Mouse (Mus musculus): ENCODE data around the gene Nup214.

Nup214 gene

DNA sequence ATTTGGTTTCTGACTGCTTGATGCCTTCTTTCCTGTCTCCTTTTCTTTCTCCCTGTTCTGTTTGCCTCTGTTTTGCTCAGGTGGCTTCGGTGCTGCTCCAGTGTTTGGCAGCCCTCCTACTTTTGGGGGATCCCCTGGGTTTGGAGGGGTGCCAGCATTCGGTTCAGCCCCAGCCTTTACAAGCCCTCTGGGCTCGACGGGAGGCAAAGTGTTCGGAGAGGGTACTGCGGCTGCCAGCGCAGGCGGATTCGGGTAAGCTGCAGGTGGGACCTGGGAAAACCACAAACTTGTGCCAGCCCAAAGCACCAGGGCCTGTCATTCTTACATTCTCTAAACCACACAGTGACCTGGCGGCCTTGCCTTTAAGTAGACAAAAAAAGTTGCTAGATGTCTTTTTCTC lies 73.1 kb downstream of the Nup214 start:
- no peak for DNase-seq

DNA sequence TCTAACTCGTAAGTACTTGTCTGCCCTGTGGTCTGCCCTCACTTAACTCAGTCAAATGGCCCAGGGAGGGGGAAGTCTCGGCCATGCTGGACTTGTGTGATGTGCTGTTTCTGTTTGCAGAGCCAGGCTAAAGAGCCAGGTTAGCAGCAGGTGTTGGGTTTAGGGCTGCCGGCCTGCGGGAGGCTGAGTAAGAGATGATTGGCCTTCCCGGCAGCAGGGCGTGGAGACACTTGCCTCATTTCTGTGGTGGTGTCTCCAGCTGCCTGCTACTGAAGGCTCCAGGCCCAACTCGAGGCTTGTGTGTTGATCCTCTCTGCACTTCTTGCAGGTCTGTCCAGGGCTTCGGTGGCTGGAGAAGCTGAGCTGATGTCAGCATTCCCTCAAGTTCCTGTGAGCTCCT lies 77.6 kb downstream of the Nup214 start:
- no peak for DNase-seq

DNA sequence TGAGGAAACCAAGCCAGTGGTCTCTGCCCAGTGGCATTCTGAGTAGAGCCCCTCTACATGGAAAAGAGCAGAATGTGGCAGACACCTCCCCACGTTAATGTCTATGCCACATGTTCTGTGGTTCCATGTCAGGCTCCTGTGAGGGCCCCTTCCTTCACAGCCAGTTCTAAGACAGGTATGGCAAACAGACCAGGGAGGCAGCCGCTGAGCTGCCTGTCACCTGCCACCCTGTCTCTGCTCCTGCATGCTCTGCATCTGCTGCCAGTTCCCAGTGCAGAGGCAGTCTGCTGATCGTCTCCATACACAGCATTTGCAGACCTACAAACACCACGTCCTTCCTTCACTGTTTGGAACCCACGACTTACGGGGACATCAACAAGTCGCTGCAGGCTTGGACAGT lies 78.2 kb downstream of the Nup214 start:
- no peak for DNase-seq

DNA sequence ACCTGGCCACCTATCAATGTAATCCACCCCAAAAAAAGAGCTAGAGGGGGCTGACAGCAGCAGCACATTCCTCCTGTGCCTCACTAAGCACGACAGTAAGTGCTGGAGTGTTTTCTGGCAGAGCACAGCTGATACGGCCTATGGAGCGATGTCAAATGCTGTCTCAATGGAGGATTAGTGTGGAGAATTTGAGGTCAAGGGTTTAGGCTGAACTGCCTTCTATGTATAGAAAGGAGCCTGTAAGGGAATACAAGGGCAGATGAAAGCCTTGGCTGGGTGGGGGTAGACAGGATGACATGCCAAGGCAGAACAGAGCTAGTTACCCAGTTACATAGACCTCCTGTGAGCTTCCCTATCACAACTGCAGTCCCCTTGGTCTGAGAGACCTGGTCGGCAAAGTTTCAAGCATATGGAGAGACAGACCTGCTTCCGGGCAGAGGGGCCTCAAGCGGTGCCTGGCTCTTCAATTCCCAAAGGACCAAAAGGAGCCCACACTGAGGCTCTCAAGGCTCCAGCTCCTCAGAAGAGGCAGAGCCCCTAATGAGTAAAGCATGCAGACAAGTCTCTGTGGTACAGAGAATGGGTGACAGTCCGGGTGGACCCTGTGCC lies 81.2 kb downstream of the Nup214 start:
- no peak for DNase-seq

DNA sequence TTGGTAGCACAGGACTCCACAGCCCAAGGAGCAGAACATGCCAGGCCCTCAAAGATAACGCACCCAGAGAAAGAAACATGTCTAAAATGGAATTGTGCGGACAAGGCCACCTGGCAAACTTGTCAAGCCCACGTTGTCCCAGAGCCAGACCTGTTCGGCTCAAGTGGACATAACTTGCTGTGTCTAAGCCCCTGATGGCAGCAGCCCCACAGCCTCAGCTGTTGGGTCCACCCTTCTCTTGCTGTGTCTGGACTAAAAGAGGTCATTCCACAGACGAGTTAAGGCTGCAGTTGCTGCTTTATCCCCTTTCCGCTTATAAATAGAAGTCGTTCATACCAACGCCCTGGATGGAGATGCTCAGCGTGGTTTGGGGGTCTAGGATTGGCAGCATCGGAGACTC lies 82.3 kb downstream of the Nup214 start:
- no peak for DNase-seq

DNA sequence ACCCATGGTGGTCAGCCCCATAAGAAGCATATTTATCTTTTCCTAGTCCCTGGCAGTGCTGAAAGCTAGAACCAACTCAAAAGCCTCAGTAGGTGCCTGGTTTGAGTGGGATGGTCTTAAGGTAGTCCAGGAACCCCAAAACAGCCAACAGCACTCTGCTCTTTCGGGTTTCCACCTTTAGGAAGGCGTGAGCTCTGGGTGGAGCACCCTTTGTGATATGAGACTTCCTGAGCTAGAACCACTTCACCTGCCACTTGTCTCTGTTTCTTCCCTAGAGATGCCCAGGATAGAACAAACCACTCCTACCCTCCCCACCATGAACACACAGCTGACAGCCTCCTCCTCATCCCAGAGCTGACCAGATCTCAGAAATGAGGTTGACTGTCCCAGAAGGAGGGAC lies 83.1 kb downstream of the Nup214 start:
- no peak for DNase-seq

DNA sequence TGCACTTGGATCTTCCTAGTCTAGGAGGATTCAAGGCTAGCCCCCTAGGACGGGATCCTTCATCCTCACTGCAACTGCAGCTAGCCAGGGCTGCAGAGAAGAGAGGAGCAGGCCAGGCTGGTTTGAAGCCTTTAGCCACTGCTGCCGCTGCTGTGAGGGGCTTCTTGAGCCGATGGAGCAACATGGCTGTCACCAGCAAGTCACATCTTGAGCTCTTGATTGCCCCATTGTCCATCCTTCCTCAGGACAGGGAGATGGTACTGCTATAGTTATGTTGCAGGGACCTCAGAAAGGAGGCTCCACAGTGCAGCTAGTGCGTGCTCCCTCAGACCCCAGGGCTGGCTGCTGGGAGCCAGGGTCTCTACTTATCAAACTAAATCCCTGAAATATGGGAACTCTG lies 83.6 kb downstream of the Nup214 start:
- DNase-seq, result no peak

DNA sequence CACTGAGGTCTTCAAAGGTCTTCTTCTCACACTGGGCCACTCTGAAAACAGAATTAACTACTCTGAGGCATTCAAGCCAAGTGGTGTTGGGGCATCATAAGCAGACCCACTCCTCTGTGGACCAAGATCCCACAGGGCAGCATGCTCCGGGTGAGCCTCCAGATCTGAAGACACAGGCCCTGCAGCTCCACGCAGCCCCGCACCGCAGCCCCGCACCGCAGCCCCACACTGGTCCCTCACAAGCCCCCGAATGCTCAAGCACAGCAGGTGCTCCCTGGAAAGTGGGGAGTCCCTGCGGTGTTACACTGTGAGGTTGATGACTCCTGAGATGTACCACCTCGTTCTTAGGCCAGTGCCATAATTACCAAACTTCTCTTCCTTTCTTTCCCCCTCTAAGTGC lies 84.0 kb downstream of the Nup214 start:
- DNase-seq, result no peak

DNA sequence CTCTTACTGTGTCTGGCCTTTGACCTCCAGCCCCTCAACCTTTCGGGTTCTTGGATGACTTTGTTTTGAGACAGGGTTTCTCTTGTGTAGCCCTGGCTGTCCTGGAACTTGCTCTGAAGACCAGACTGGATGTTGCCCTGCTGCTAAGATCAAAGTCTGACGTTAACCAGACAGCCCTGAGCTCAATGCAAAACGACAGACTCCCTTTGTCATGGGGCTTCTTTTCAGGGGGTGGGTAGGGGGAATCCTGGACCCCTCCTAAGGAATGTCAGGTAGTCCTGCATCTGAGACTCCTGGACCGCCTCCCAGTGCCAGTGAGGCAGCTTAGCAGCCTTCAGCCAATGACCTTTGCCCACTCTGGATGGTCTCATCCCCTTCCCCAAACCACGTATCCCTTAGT lies 84.5 kb downstream of the Nup214 start:
- DNase-seq, result no peak

DNA sequence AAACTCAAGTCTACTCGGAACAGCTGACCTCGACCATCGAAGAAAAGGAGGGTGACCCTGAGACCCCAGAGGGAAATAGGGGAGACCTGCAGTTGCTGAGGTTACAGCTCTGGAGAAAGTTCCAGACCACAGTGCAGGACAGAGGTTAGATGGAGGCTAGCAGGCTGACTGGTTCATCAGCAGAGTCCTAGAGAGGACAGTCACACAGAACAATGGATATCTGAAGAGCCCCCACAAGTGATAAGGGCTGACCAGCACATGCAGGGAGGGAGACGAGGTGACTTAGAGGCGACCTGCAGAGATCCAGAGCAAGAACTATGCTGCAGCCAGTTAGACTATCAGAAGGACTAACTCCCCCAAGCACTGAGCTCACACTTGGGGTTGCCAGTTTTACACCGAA lies 85.4 kb downstream of the Nup214 start:
- DNase-seq, result no peak

DNA sequence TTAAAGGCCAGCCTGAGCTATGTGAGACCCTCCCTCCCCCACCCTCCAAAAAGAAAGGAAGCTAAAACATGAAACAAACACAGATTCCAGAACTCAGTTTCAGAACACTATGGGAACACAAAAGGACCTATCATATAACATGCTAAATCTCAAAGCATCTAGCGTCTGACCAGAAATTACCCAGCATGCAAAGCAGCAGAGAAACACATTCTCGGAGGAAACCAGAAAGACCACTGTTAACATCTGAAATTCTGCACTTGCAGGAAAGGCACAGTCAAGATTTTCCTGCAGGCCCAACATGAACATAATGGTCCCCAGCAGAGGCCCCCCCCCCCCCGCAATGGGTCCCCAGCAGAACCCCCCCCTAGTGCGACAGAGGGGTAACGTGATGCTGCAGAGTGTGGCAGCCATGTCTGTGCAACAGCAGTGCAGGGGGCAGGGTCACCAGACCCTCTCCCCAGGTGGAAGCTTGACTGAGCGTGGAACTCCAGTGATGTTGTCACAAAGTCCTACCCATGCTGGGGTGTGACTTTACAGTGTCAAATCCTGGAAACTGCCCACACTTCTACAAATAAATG lies 86.1 kb downstream of the Nup214 start:
- no peak for DNase-seq

DNA sequence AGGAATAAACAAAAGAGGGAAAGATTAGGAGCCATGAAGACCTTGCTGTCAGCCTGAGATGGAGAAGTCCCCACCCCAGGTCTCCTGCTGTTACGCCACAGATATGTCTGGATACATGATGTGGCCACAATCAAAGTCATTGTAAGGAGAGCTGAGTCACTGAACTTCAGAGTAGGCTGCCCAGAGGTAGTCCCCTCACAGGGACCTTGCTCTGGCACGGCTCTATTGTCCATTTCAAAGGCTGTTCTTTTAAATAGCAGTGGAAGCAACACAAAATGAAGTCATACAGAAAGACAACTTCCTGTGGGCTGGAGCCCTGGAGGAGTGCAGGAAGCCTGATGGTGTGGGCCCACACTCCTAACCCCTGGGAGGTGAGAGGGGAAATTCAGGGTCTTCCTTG lies 87.0 kb downstream of the Nup214 start:
- no peak for DNase-seq

DNA sequence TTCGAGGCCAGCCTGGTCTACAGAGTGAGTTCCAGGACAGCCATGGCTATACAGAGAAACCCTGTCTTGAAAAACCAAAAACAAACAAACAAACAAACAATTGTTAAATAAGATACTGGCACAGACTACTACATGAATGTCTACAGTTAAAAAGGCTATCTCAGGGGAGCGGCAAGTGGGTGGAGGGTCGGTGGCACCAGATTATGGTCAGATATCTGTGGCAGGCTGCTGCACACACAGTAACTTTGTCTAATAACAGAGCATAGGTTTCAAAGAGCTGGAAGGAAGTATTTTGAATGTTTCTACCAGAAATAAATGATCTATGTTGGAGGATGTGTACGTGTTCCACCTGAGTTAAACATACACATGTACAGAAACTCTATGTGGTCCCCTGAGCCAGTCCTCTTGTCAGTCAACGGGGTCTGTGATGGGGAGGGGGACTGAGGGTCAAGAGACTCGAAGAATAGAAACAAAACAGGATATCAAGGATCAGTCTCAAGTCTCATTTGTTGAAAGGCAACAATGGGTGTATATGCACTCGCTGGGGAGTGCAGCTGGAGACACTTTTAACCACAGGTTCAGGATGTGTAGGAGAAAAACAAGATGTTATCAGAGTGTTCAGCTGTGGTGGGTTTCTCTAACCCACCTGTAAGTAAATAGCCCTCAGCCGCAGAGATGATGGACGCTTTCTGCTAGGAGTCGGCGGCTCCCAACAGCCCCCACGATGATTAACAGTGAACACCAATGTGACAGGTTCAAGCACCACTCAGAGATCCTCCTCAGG lies 87.7 kb downstream of the Nup214 start:
- DNase-seq, result no peak

DNA sequence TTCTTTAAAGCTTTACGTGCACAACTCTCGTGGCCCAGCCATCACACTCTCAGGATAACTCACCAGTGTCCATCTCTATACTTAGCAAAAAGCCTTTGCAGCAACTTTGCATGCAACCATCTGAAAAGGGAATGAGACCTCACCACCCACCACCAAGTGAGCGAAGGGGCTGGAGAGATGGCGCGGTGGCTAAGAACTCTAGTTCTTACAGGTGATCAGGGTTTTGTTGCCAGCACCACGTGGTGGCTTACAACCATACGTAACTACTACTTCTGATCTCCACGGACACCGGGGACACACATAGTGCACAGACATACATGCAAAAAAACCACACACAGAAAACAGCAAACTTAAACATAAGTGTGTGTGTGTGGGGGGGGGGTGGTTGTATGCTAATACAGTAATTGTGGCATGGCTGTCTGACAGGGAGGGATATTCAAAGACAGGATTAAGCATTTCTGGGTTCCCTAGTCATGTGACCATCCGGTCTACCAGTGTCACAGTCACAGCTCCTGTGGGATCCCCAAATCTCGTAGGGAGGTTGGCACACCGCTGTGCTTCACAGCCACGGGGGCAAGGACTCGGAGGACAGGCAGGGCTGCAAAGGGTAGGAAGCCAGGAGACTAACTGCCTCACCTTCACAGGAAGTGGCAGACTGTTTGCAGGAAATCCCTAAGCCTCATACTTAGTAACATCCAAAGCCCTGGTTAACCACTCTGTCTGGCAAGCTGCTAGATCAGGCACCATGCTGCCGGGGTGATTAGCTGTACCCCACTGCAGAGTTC lies 88.6 kb downstream of the Nup214 start:
- no peak for DNase-seq

DNA sequence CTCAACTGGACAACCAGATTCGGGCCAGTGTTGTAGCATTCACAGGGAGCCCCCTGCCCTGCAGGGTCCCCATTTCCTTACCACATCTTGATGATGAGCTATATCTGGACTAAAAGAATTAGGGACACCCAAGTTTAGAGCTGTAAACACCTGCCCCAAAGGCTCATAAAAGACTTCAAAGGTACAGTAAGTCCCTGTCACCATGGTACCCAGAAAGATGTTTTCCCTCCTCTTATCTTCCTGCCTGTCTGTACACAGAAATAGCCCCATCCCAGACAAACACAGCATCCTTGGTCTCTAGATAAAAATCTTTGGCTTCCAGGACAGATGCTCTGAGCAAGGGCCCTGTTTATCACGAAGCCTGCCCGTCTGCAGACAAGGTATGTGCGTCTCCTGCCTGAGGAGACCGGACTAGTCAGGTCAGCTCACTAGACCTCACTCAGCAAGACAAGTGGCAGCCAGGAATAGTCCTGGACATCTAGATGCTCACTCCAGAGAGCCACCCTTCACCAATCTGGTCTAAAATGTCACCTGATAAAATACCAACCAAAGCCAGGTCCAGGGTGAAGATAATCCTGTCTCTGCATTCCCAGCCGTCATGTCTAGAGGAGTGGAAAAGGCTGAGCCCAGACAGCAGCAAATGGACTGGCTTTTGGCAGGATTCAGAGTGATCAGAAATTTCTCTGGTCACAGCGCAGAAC lies 89.4 kb downstream of the Nup214 start:
- DNase-seq, result no peak

DNA sequence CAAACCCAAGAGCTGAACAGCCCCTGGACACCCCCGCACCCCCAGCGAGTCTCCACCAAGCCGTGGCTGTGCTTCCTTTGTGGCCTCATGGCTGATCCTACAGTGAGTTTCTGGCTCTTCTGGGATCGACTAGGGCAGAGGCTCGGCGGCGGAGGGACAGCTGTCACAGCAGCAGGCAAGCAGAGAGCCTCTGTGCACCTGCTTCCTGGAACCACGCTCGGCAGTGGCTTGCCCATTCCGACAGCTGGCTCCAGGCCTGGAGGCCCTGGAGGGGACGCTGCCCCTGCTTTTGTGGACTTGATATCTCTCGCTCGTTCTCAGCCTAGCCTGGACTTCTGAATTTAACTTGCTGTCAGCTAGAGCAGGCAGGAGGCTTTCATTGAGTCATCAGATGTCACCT lies 90.7 kb downstream of the Nup214 start:
- DNase-seq, result no peak

DNA sequence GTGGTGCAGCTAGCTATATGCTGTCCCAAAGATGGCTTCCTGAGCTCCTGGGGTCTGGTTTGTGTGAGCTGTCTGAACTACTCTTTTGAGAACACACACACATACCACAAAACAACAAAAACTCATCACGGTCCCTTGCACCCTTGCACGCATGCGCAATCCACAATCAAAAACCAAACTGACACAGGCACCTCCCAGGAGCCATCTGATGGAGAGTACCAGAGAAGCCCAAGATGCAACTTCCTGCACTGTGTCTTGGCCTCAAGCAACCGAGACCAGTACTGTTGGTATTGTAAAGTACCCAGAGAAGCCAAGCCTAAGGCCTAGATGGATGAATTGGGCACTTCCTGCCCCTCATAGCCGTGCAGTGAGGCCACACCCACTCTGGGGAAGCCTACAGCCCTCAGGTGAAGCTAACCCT lies 91.1 kb downstream of the Nup214 start:
- no peak for DNase-seq

DNA sequence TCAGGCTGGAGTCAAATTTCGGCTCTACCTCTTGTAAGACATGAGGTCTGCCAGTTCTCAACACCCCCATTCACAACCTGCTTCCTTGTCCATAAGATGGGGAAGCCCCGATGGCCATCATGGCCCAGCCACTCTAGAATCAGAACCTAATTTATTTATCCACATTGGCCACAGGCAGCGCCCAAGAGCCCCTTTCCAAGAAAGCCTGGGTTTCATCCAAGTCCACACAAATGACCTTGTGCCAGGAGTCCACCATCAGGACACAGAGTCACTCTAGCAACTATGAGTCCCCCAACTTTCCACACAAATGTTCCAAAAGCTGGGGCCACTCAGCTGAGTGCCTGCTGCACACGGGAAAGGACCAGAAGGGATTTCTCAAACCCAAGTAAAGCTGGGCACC lies 91.8 kb downstream of the Nup214 start:
- DNase-seq, result no peak

DNA sequence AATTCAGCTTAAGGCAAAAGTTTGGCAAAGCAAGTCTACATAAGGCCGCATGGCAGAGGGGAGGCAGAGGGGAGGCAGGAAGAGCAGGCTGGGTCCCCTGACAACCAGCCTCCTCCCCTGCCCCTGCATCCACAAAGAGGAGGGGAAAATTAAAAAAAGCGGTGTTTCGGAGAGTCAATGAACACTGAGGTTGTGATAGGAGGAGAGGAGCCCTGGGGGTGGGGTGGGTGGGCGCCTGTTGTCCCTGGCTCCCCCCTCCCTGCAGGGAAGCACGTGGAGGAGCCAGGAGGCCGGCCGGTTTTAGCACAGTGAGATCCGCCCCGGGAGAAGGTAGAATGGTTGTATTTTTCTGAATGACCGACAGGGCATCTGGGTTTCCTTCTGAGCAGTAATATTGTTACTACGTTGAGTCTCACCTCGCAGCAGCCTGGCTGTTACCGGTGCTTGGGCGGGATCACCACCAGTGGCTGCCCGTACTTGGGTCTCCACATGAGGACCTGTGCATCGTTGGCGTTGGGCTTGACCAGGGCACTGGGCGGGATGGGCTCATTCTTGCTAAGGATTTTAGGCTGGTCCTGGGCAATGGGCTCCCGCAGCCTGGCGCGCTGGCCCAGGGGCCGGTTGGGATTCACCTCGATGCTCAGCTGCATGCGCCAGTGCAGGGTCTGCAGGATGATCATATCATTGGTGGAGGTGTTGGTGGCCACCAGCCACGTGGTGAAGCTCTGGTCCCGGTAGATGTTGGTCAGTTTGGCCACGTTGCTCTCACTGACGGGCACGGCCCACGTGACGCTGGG lies 94.8 kb downstream of the Nup214 start:
- DNase-seq, result no peak

DNA sequence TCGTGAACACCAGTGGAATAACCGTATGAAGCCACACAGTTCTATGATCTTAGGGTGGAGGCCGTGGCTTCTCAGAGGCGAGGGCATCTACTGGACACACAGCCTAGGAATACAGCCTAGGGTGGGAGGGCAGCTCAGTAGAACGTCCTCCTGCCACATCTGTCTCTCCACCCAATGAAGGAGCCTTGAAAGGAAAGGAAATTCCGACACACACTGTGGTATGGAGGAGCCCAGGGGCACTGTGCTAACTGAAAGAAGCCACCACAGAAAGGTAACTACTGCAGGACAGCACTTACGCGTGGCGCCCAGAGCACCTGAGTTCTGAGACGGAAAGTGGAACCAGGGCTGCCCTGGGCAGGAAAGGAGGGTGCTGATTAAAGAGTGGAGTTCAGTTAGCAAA lies 96.5 kb downstream of the Nup214 start:
- DNase-seq, result no peak

DNA sequence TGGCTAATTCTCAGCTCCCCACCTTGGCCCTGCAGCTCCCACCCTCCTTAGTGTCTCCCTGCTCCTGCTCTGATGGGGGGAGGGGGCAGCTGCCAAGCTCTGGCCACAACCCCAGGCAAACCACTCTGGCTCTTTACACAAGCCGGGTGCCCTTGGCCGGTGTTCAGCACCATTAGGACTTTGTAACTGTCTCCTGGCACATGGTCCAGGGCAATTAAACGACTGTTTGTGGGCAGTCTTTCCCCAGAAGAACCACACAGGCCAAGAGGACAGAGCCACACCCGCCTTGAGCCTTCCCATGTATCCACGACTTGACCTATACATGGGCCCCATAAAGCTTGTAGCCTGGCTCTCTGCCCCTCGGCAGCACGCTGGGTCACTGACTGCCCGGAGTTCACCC lies 100.2 kb downstream of the Nup214 start:
- no peak for DNase-seq

DNA sequence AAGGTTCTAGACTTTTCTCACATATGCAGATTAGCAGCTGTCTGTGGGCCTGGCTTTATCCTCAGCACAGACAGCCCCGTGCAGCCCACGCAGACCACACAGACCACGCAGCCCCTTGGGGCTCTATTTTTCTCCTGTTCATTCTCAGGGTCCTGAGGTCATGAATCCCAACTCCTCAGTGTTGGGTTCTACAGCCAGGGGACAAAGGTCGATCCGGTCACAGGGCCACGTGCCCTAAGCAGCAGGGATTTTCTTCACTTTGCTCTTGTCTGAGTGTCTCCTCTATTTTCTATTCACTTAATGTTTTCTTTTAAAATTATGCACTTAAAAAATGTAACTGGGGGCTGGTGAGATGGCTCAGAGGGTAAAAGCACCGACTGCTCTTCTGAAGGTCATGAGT lies 101.1 kb downstream of the Nup214 start:
- DNase-seq, result no peak

Measured in lung, postnatal 4 days (tissue).